Mouse (Mus musculus): Measurements from ENCODE around the gene Sept12.

GRCm38 (mm10) chr16:4937351-4938190 is 60.1 kb downstream of the Sept12 start:
- TF ChIP-seq CTCF (IDR thresholded peaks at IDR 0.05; ENCODE audit: low read depth) (no peak), EP300 (IDR thresholded peaks at IDR 0.05; ENCODE audit: low read depth) (no peak)
